Mouse (Mus musculus): ENCODE results near the gene Sprtn.

The Sprtn gene

GRCm38 (mm10) chr8:124903198-124903597, 5.5 kb downstream of the Sprtn start:
- DNase-seq (ENCODE audit: low spot score in 2 of 2), result no peak

- no peak for DNase-seq (ENCODE audit: low spot score in 2 of 2)
Measured at GRCm38 (mm10) chr8:124905482-124905881, 7.8 kb downstream of the Sprtn start.

- no peak for DNase-seq (ENCODE audit: low spot score in 2 of 2)
Measured at GRCm38 (mm10) chr8:124909936-124910335, 12.2 kb downstream of the Sprtn start.

GRCm38 (mm10) chr8:124910349-124910748, 12.7 kb downstream of the Sprtn start:
- DNase-seq (ENCODE audit: low spot score in 2 of 2), result no peak

- DNase-seq (ENCODE audit: low spot score in 2 of 2), result no peak
Measured at GRCm38 (mm10) chr8:124911938-124912872, 14.5 kb downstream of the Sprtn start.

GRCm38 (mm10) chr8:124914061-124914460, 16.4 kb downstream of the Sprtn start:
- DNase-seq (ENCODE audit: low spot score in 2 of 2), result no peak

- DNase-seq (ENCODE audit: low spot score in 2 of 2), result no peak
Measured at GRCm38 (mm10) chr8:124917741-124918484, 20.2 kb downstream of the Sprtn start.

GRCm38 (mm10) chr8:124921369-124922279, 23.9 kb downstream of the Sprtn start:
- peak in 1 of 2 experiments; percentile 26 for DNase-seq (ENCODE audit: low spot score in 2 of 2)

GRCm38 (mm10) chr8:124922490-124923089, 24.9 kb downstream of the Sprtn start:
- DNase-seq (ENCODE audit: low spot score in 2 of 2), result peak in 1 of 2 experiments; percentile 29

- no peak for DNase-seq (ENCODE audit: low spot score in 2 of 2)
Measured at GRCm38 (mm10) chr8:124923971-124924652, 26.4 kb downstream of the Sprtn start.

GRCm38 (mm10) chr8:124925544-124926266, 28.0 kb downstream of the Sprtn start:
- DNase-seq (ENCODE audit: low spot score in 2 of 2), result no peak

- peak; percentile 27 to 38 for DNase-seq (ENCODE audit: low spot score in 2 of 2)
Measured at GRCm38 (mm10) chr8:124926351-124926771, 28.7 kb downstream of the Sprtn start.

GRCm38 (mm10) chr8:124929006-124929405, 31.3 kb downstream of the Sprtn start:
- DNase-seq (ENCODE audit: low spot score in 2 of 2), result no peak

GRCm38 (mm10) chr8:124930086-124930485, 32.4 kb downstream of the Sprtn start:
- DNase-seq (ENCODE audit: low spot score in 2 of 2), result no peak

GRCm38 (mm10) chr8:124930649-124931048, 33.0 kb downstream of the Sprtn start:
- no peak for DNase-seq (ENCODE audit: low spot score in 2 of 2)

GRCm38 (mm10) chr8:124932435-124932834, 34.7 kb downstream of the Sprtn start:
- no peak for DNase-seq (ENCODE audit: low spot score in 2 of 2)

GRCm38 (mm10) chr8:124935116-124935515, 37.4 kb downstream of the Sprtn start:
- no peak for DNase-seq (ENCODE audit: low spot score in 2 of 2)

GRCm38 (mm10) chr8:124936699-124937098, 39.0 kb downstream of the Sprtn start:
- DNase-seq (ENCODE audit: low spot score in 2 of 2), result no peak

- DNase-seq (ENCODE audit: low spot score in 2 of 2), result no peak
Measured at GRCm38 (mm10) chr8:124937293-124937692, 39.6 kb downstream of the Sprtn start.

GRCm38 (mm10) chr8:124943801-124944200, 46.1 kb downstream of the Sprtn start:
- DNase-seq (ENCODE audit: low spot score in 2 of 2), result no peak
